Mouse (Mus musculus) c-Kit-negative CD71-positive TER-119-positive erythroid progenitor cells, embryonic 14.5 days (primary cell): ENCODE measurements around the gene Fkbp9.

Experiments used
- DNase-seq: peaks from one replicate; pipeline ENCODE4 v3.0.0-alpha.2; 2013; ENCODE audit warnings: low read depth, low spot score

Fkbp9 gene

GRCm38 (mm10) chr6:56905486-56905885, 73.6 kb downstream of the Fkbp9 start:
- no peak for DNase-seq

- no peak for DNase-seq
Measured at GRCm38 (mm10) chr6:56906121-56906846, 74.4 kb downstream of the Fkbp9 start.

- no peak for DNase-seq
Measured at GRCm38 (mm10) chr6:56907973-56908372, 76.1 kb downstream of the Fkbp9 start.

GRCm38 (mm10) chr6:56908397-56908796, 76.5 kb downstream of the Fkbp9 start:
- DNase-seq: no peak

GRCm38 (mm10) chr6:56908912-56909311, 77.1 kb downstream of the Fkbp9 start:
- DNase-seq: no peak

GRCm38 (mm10) chr6:56910910-56911309, 79.1 kb downstream of the Fkbp9 start:
- DNase-seq: no peak

GRCm38 (mm10) chr6:56913092-56913858, 81.4 kb downstream of the Fkbp9 start:
- DNase-seq: no peak

GRCm38 (mm10) chr6:56916279-56916678, 84.4 kb downstream of the Fkbp9 start:
- no peak for DNase-seq

GRCm38 (mm10) chr6:56917578-56918368, 85.9 kb downstream of the Fkbp9 start:
- DNase-seq: peak; percentile 73

- DNase-seq: no peak
Measured at GRCm38 (mm10) chr6:56919330-56920044, 87.6 kb downstream of the Fkbp9 start.

GRCm38 (mm10) chr6:56920222-56921092, 88.6 kb downstream of the Fkbp9 start:
- DNase-seq: peak; percentile 74

- no peak for DNase-seq
Measured at GRCm38 (mm10) chr6:56923331-56923725, 91.5 kb downstream of the Fkbp9 start.

- peak; percentile 98 for DNase-seq
Measured at GRCm38 (mm10) chr6:56923726-56924707, 92.2 kb downstream of the Fkbp9 start, which contains the start of the genes Nt5c3 and Vmn1r4. TSS of gene Nt5c3 (minus strand) at chr6:56923932. TSS of gene Vmn1r4 (plus strand) at chr6:56924015.
